Mouse (Mus musculus): Measurements from ENCODE around the gene Lrfn2. TPM values are rescaled to one million over a fixed set of nuclear protein-coding genes. Genes with fewer than 3 reads are reported as not detected.

Gene Lrfn2
- polyA plus RNA-seq, 1 experiment, result 11.8 TPM

DNA sequence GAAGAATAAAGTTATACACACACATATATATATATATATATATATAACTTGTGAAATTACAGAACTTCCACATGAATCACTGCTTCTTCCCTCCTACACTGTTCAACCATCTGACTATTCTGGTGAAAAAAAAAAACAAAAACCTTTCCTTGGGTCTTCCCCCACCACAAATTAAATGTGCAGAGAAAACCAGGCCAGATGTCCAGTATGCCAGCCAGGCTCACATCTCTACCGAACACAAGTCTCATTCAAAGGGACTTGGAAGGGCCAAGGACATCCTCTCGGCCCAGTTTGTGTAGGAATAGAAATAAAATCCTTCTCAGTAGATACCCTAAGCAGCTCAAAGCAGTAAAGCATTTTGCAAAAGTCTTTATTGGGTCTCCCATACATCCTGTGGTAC lies 179.7 kb downstream of the Lrfn2 start:
- peak in 1 of 2 experiments; percentile 65 for DNase-seq (ENCODE audit: extremely low spot score in 1 of 2, low spot score in 1 of 2)

DNA sequence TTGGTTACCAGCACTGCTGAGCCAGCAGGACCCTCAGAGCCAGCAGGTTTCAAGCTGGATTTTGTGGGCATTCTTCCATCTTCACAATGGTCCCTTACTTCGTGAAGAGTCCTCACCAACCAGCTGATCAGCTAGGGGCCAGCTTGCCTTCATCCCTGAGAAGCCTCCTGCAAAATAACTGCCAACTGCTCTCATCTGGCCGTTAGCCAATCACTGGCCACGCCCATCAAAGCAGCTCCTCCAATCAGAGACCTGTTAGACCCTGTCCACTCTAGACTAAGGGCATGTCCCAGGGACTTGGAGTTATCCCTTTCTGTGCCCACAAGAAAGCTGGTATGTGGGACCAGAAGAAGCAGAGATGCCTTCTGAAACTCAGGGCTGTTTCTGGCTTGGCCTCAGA lies 181.2 kb downstream of the Lrfn2 start:
- no peak for DNase-seq (ENCODE audit: extremely low spot score in 1 of 2, low spot score in 1 of 2)

DNA sequence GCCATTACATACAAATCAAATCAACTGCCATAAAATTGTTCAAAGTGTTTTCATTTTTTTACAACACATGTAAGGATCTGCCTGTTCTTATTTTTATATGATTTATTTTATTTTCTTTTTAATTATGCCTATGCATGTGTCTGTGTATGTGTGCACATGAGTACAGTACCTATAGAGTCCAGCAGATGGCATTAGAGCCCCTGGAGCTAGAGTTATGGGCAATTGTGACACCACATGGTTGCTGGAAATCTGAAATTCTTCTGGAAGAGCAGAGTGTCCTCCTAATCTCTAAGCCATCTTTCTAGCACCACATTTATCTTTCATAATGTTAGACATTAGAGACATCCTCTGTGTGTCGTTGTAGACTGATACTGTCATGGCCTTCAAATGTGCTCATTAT lies 192.0 kb downstream of the Lrfn2 start:
- no peak for DNase-seq (ENCODE audit: extremely low spot score in 1 of 2, low spot score in 1 of 2)

DNA sequence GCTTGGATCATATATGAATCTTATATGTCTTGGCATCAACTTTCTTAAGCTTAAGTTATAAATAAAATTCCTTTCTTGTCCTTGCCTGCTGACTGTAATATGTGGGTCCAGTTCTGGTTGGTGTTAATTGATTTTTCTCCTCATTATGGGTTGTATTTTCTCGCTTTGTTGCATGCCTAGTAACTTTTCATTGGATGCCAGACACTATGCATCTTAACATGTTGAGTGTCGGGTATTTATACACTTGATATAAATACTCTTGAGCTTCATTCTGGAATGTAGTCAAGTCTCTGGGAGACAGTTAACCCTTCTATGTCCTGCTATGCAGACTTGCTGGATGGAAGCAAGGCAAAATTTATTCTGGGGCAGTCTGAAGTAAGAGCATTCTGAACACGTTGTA lies 192.5 kb downstream of the Lrfn2 start:
- DNase-seq (ENCODE audit: extremely low spot score in 1 of 2, low spot score in 1 of 2), result no peak

Measured in frontal cortex, adult 2 months (tissue).